Mouse (Mus musculus) lung, embryonic 16.5 days (tissue): ENCODE measurements around the gene Slfn5. TPM values are rescaled to one million over a fixed set of nuclear protein-coding genes. Genes with fewer than 3 reads are reported as not detected.

Experiments used
- ATAC-seq: fragments of 200-750 bp; cut with Nextera tagmentation; 2 replicates; pipeline ENCODE4 v1.8.0; 2017; ENCODE audit warnings: low read depth, mild to moderate bottlenecking, moderate library complexity
- H3K27ac ChIP-seq: fragments of 300-500 bp; sonication (generic); 2 replicates; pipeline ENCODE4 v1.5.1; 2014; ENCODE audit warnings: mild to moderate bottlenecking, control low read depth, low read length
- H3K27me3 ChIP-seq: fragments of 300-500 bp; sonication (generic); 2 replicates; pipeline ENCODE4 v1.6.1; 2014; ENCODE audit warnings: low read depth, low read length, mixed read lengths; ENCODE audit not compliant: control insufficient read depth, insufficient read depth
- H3K36me3 ChIP-seq: fragments of 300-500 bp; sonication (generic); 2 replicates; pipeline ENCODE4 v1.6.1; 2014; ENCODE audit warnings: low read length; ENCODE audit not compliant: control insufficient read depth, insufficient read depth
- H3K4me1 ChIP-seq: fragments of 300-500 bp; sonication (generic); replicated peaks from 2 replicates; pipeline ENCODE4 v1.6.1; 2014; ENCODE audit warnings: low read length, mixed read lengths; ENCODE audit not compliant: control insufficient read depth, insufficient read depth
- H3K4me2 ChIP-seq: fragments of 300-500 bp; sonication (generic); 2 replicates; pipeline ENCODE4 v1.6.1; 2014; ENCODE audit warnings: low read depth, low read length, control low read depth
- H3K4me3 ChIP-seq: fragments of 300-500 bp; sonication (generic); 2 replicates; pipeline ENCODE4 v1.5.1; 2014; ENCODE audit warnings: mild to moderate bottlenecking, low read length, control low read depth
- H3K9ac ChIP-seq: fragments of 300-500 bp; sonication (generic); 2 replicates; pipeline ENCODE4 v1.6.1; 2014; ENCODE audit warnings: low read length, control low read depth
- H3K9me3 ChIP-seq: fragments of 300-500 bp; sonication (generic); 2 replicates; pipeline ENCODE4 v1.6.1; 2016; ENCODE audit warnings: low read length; ENCODE audit not compliant: control insufficient read depth
- WGBS: fragments of 180-500 bp; shearing (Covaris S2); extraction: QIAGEN DNeasy Blood & Tissue Kit; methylation state at CpG from one replicate; pipeline ENCODE4 v1.1.7; 2014; 5-methylcytosine and 5-hydroxymethylcytosine counted together
- polyA plus RNA-seq: library from polyadenylated mRNA; unstranded; fragments of >200 nt; fragmentation: Nextera tagmentation; extraction: Ambion mirVana; gene quantifications from 2 replicates; pipeline ENCODE4 v1.2.1, GENCODE M21; 2015

The Slfn5 gene
- polyA plus RNA-seq, 1 experiment from 2014 or later = 4.5 TPM

DNA sequence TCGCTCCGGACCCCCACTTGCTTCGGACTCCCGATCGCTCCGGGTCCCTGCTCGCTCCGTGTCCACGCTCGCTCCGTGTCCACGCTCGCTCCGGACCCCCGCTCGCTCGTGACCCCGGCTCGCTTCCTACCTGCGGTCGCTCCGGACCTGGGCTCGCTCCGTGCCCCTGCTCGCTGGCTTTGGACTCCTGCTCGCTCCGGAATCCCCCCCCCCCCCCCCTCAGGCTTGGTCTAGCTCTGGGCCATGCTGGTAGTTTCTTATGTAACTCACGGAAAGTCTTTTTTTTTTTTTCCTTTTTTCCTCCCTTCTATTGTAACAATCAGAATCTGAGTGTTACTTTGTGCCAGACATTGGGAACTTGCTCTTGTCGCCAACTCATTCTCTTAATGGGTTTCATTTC is 18.0 kb upstream of the Slfn5 start:
- Histone ChIP-seq H3K9ac (peak overlapping the region; percentile 57), H3K4me3 (peak overlapping the region; percentile 54), H3K27me3 (peaks cover 36% of the 10 kb centered on the region), H3K27ac (no peak overlapping the region), H3K9me3 (no peaks in the 10 kb centered on the region), H3K4me2 (peak overlapping the region; percentile 92), H3K4me1 (peaks cover 5% of the 10 kb centered on the region), H3K36me3 (no peaks in the 10 kb centered on the region)
- ATAC-seq = no peak
- 2% methylated on average over 27 of the region's 29 CpGs for WGBS

DNA sequence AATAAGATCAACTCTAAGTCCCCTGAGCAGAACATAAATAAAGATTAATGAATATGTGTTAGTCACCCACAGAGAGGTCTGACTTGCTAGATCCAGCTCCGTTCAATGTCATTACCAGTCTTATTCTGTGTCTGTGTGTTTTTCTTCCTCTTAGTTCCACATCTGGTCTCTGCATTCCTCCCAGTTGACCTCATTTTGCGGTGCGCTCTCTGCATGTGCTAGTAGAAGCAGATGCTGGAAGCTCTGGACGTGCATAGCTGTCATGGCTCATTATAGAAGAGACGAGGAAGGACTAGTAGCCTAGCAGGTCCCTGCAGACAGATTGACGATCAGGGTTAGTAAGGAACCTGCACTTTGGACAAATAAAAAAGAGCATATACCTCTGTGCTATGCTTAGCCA is 7.8 kb upstream of the Slfn5 start:
- no peaks in the 10 kb centered on the region for H3K4me1 ChIP-seq
- WGBS = 60% methylated on average over 6 of the region's 6 CpGs
- no peak overlapping the region for H3K27ac ChIP-seq
- no peaks in the 10 kb centered on the region for H3K36me3 ChIP-seq
- H3K4me2 ChIP-seq = no peak overlapping the region
- no peaks in the 10 kb centered on the region for H3K27me3 ChIP-seq
- no peaks in the 10 kb centered on the region for H3K9me3 ChIP-seq
- H3K9ac ChIP-seq = no peak overlapping the region
- H3K4me3 ChIP-seq = no peak overlapping the region
- ATAC-seq = no peak

DNA sequence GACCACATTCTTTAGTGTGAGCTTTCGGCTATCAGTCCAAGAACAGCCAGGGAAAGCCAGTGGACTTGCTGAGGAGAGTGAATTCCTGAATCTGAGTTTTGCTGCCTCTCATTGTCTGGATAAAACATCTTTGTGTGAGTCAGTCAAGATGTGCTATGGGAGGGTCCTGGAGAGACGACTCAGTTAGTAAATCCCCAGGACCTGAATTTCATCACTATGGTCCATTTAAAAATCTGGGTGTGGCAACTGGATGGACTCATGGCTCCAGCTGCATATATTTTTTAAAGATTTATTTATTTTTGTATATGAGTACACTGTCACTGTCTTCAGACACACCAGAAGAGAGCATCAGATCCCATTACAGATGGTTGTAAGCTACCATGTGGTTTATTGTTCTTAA is 5.5 kb upstream of the Slfn5 start:
- no peaks in the 10 kb centered on the region for H3K4me1 ChIP-seq
- H3K9ac ChIP-seq = no peak overlapping the region
- no peak overlapping the region for H3K4me2 ChIP-seq
- no peak overlapping the region for H3K4me3 ChIP-seq
- ATAC-seq = no peak
- no peak overlapping the region for H3K27ac ChIP-seq
- 40% methylated on average over 2 of the region's 2 CpGs for WGBS
- no peaks in the 10 kb centered on the region for H3K9me3 ChIP-seq
- peaks cover 7% of the 10 kb centered on the region; the same call in 1 of the 2 replicates for H3K27me3 ChIP-seq
- H3K36me3 ChIP-seq = no peaks in the 10 kb centered on the region

DNA sequence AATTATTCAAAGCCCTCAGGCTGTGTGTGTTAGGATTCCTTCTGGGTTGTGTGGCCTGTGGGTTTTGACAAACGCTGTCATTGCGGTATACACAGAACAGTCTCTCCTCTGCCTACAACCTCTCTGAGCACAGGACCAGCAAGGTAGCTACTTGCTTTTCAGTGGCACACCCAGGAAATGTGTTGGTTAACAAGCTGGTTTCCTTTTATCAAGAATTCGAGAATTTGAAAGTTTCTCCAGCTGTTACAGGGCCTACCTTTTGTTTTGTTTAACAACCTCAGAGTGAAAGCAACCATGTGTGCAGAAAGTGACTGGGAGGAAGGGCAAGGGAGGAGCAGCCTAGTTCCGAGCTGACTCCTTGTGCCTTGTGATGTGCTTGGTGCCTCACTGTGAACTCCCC is 3.7 kb upstream of the Slfn5 start:
- Histone ChIP-seq H3K9me3 (no peaks in the 10 kb centered on the region), H3K4me1 (no peaks in the 10 kb centered on the region), H3K9ac (no peak overlapping the region), H3K27ac (no peak overlapping the region), H3K27me3 (peaks cover 21% of the 10 kb centered on the region), H3K36me3 (no peaks in the 10 kb centered on the region), H3K4me2 (no peak overlapping the region), H3K4me3 (no peak overlapping the region)
- no peak for ATAC-seq
- 56% methylated on average over 4 of the region's 4 CpGs for WGBS

DNA sequence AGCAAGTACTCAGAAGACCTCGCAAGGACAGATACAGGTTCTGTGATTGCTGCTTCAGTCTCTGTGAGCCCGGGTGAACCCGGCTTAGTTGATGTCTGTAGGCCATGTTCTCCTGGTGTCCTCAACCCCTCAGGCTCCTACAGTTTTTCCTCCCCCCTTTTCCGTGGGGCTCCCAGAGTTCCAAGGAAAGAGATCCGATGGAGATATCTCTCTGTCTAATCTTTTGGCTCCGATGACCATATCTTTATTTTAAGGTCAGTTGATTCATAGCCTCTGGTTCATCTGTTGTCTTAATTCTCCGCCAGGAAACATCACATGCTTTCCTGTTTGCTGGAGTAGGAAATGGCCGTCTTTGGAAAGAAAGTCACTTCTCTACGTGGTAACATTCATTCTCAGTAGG is 2.1 kb upstream of the Slfn5 start:
- Histone ChIP-seq H3K27ac (no peak overlapping the region), H3K27me3 (peaks cover 28% of the 10 kb centered on the region), H3K36me3 (no peaks in the 10 kb centered on the region), H3K4me3 (no peak overlapping the region), H3K9ac (no peak overlapping the region), H3K4me2 (no peak overlapping the region), H3K9me3 (no peaks in the 10 kb centered on the region), H3K4me1 (no peaks in the 10 kb centered on the region)
- no peak for ATAC-seq
- WGBS = 72% methylated on average over 9 of the region's 9 CpGs

DNA sequence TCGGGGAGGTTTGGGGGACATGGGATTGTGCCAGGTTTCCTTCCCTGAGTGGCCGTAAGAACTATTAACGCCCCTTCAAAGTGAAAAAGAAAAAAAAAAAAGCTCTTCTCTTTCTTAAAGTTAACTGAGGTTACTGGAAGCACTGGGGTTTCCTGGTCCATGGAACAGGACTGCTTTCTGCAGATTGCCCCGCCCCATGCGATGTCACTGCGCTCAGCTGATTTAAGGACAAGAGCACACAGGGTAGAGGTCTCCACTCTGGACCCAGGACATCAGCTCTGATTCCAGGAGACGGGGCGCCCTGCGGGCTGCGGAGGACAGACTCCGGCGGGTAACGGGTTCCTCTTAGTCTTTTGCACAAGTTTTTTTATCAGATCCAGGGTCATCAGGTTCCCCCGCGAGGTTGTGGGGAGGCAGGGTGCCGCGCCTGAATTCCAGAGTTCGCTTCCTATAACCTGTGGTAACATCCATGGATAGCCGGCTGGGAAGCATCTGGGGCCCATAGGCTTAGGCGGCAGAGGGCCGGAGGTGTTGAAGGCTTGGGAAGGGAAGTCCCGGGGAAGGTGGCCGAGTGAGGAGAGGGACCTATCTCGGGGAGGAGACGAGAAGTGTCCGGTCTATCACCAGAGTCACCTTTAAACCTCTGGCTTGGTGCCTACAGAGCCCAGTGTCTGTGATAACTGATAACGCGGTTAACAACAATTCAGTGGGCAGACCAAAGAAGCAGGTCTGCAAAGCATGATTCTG is 889 bp downstream of the Slfn5 start:
- H3K27ac ChIP-seq = peak overlapping the region; percentile 26; the same call in 1 of the 2 replicates
- peak; percentile 49; the same call in 1 of the 2 replicates for ATAC-seq
- H3K4me3 ChIP-seq = peak overlapping the region; percentile 35
- H3K4me1 ChIP-seq = no peaks in the 10 kb centered on the region
- H3K36me3 ChIP-seq = no peaks in the 10 kb centered on the region
- H3K4me2 ChIP-seq = peak overlapping the region; percentile 45
- WGBS = 4% methylated on average over 28 of the region's 28 CpGs
- 0 out of 2 replicates have a peak overlapping the region, but pooled peaks have one; percentile 15 for H3K9ac ChIP-seq
- peaks cover 28% of the 10 kb centered on the region for H3K27me3 ChIP-seq
- H3K9me3 ChIP-seq = no peaks in the 10 kb centered on the region

DNA sequence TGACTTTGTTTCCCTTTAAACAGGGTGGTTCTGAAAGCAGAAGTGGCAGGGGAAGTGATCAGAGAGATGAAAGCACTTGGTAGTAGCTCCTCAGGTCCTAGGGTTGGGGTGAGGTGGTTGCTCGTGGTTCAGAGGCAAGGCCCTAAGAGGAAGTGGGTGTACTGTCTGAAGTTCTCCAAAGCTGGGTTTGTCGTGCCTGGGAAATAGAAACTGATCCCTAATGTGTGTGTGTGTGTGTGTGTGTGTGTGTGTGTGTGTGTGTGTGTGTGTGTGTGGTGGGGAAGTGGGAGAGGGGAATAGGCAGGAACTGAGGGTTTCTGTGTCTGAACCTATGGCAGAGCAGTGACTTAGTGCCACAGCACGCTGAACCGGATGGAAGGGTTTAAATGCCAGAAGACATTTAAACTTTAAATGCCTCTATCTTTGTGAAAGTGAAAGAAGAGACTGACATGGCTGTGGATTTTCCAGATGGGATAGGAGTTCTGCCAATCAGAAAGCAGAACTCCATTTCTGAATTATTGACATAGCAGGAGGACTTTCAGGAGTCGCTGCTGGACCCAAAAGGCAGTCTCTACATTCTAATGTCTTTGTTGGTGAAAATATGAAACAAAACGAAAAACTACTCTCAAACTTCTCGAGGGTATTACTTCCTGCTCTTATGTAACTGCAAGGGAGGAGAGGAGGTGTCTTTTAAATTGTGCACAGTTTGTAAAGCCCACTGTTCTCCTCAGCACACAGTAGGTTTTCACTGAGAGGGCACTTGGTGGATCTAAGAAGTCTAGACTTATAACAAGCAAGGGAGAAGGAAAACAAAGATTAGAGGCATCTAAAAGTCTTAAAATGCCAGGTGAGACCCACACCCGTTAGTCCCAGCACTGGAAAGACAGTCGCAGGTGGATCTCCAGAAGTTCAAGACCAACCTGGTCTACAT is 1.7 kb downstream of the Slfn5 start:
- Histone ChIP-seq H3K9ac (no peak overlapping the region), H3K4me1 (no peaks in the 10 kb centered on the region), H3K4me3 (peak overlapping the region; percentile 35), H3K36me3 (no peaks in the 10 kb centered on the region), H3K27me3 (peaks cover 28% of the 10 kb centered on the region), H3K4me2 (peak overlapping the region; percentile 39; the same call in 1 of the 2 replicates), H3K27ac (no peak overlapping the region), H3K9me3 (no peaks in the 10 kb centered on the region)
- 51% methylated on average over 9 of the region's 9 CpGs for WGBS
- no peak for ATAC-seq

DNA sequence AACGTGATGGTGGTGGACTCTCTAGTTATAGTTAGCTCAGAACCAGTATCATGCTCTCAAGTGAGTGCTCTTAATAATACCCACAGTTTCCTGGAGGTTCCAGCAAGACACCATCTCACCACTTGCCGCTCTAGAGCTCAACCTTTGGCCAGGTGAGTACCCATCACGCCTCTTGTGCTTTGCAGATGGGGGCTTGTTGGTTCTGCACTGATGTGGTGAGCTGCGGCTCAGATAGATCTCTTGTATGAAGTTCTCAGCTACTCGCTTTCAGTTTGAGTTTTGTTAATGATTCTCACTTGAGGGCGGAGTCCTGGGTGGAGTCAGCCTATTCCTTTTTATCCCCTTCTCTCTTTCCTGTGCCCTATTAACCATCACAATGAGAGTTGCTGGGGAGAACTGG is 3.5 kb downstream of the Slfn5 start:
- Histone ChIP-seq H3K9ac (no peak overlapping the region), H3K4me3 (no peak overlapping the region), H3K4me1 (no peaks in the 10 kb centered on the region), H3K4me2 (no peak overlapping the region), H3K36me3 (no peaks in the 10 kb centered on the region), H3K27me3 (peaks cover 28% of the 10 kb centered on the region), H3K27ac (no peak overlapping the region), H3K9me3 (no peaks in the 10 kb centered on the region)
- 68% methylated on average over 6 of the region's 6 CpGs for WGBS
- no peak for ATAC-seq

DNA sequence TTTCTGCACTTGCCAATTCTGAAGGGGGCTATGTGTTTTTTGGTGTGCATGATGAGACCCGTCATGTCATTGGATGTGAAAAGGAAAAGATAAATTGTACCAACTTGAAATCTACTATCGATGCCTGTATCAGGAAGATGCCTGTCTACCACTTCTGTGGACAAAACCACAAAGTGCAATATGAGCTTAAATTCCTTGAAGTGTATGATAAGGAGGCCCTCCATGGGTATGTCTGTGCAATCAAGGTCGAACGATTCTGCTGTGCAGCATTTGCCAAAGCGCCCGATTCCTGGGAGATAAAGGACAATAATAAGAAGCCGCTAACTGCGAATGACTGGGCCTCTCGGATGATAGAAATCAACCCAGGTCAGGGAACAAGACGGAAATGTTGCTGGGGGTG is 5.8 kb downstream of the Slfn5 start:
- no peak overlapping the region for H3K9ac ChIP-seq
- H3K27ac ChIP-seq = no peak overlapping the region
- H3K4me2 ChIP-seq = no peak overlapping the region
- H3K4me3 ChIP-seq = no peak overlapping the region
- no peaks in the 10 kb centered on the region for H3K9me3 ChIP-seq
- no peaks in the 10 kb centered on the region for H3K4me1 ChIP-seq
- no peak for ATAC-seq
- peaks cover 13% of the 10 kb centered on the region for H3K27me3 ChIP-seq
- H3K36me3 ChIP-seq = no peaks in the 10 kb centered on the region
- WGBS = 57% methylated on average over 10 of the region's 10 CpGs
